Mouse (Mus musculus) limb, embryonic 13.5 days (tissue): ENCODE data around the gene Ap3d1. TPM values are rescaled to one million over a fixed set of nuclear protein-coding genes. Genes with fewer than 3 reads are reported as not detected.

Experiments
- ATAC-seq: fragments of 200-750 bp; cut with Nextera tagmentation; 2 replicates; pipeline ENCODE4 v1.8.0; 2017; ENCODE audit warnings: low read depth, moderate number of reproducible peaks, moderate TSS enrichment; ENCODE audit not compliant: low FRiP score
- H3K27ac ChIP-seq: fragments of 300-500 bp; sonication (generic); 2 replicates; pipeline ENCODE4 v1.5.1; 2015; ENCODE audit warnings: inconsistent platforms, mild to moderate bottlenecking, moderate library complexity
- H3K27me3 ChIP-seq: fragments of 300-500 bp; sonication (generic); 2 replicates; pipeline ENCODE4 v1.6.1; 2015; ENCODE audit warnings: mild to moderate bottlenecking, inconsistent platforms
- H3K36me3 ChIP-seq: fragments of 300-500 bp; sonication (generic); 2 replicates; pipeline ENCODE4 v1.6.1; 2015; ENCODE audit warnings: inconsistent platforms, mild to moderate bottlenecking, moderate library complexity
- H3K4me1 ChIP-seq: fragments of 300-500 bp; sonication (generic); 2 replicates; pipeline ENCODE4 v1.6.1; 2015; ENCODE audit warnings: inconsistent platforms
- H3K4me2 ChIP-seq: fragments of 300-500 bp; sonication (generic); replicated peaks from 2 replicates; pipeline ENCODE4 v1.6.1; 2015; ENCODE audit warnings: inconsistent platforms, mild to moderate bottlenecking, moderate library complexity
- H3K4me3 ChIP-seq: fragments of 300-500 bp; sonication (generic); 2 replicates; pipeline ENCODE4 v1.5.1; 2015; ENCODE audit warnings: moderate library complexity, mild to moderate bottlenecking, inconsistent platforms
- H3K9ac ChIP-seq: fragments of 300-500 bp; sonication (generic); 2 replicates; pipeline ENCODE4 v1.6.1; 2015; ENCODE audit warnings: mild to moderate bottlenecking, inconsistent platforms
- H3K9me3 ChIP-seq: fragments of 300-500 bp; sonication (generic); 2 replicates; pipeline ENCODE4 v1.6.1; 2016; ENCODE audit warnings: inconsistent platforms
- WGBS: fragments of 180-500 bp; shearing (Covaris S2); methylation state at CpG from one replicate; pipeline ENCODE4 v1.1.7; 2015; 5-methylcytosine and 5-hydroxymethylcytosine counted together
- polyA plus RNA-seq: library from polyadenylated mRNA; unstranded; fragments of >200 nt; fragmentation: Nextera tagmentation; extraction: Ambion mirVana; gene quantifications from 2 replicates; pipeline ENCODE4 v1.2.1, GENCODE M21; 2015

Ap3d1 gene
- polyA plus RNA-seq, 1 experiment from 2014 or later: 80.0 TPM

DNA sequence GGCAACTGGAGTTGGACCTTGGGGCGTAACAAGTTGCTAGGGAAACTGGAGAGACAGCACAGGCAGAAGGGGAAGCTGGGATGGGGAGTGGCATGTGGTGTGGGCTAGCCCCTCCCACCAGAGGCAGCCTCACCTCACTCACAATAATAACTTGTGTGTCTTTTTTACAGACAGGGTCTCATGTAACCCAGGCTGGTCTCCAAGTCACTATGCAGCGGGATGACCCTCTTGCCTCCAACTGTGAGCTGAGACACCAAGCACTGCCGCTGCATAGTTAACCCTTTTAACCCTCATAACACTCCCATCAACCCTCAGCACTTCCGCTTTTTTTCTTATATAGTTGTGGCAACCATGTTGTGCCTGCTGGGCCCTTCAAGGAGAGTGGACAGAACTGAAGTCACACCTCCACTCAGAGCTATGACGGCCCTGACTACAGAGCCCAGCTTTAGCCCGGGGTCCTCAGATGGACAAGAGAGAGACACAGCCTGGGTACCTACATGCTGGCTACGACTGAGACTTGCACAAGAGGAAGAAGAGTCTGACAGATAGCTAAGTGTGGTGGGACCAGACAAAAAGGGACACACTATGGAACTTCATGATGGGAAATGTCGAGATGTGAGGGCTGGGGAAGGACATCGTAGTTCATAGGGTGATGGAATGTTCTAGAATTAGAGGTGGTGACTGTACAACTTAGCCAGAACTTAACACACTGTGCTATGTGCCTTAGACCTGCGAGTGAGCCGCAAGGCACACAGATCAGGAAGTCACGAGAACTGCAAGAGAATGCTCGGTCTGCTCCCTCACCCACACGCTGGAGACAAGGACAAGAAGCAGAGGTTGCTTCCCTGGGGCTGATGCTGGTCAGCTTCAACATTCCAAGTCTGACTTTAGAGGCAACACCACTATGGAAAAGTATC is 49.6 kb downstream of the Ap3d1 start:
- Histone ChIP-seq H3K27me3 (no peaks in the 10 kb centered on the region), H3K4me2 (no peak overlapping the region), H3K27ac (no peak overlapping the region), H3K36me3 (peaks cover 68% of the 10 kb centered on the region), H3K9ac (no peak overlapping the region), H3K9me3 (no peaks in the 10 kb centered on the region), H3K4me3 (no peak overlapping the region), H3K4me1 (peaks cover 5% of the 10 kb centered on the region; the same call in 1 of the 2 replicates)
- no peak for ATAC-seq
- WGBS: 81% methylated on average over 14 of the region's 14 CpGs

- Histone ChIP-seq H3K4me1 (no peaks in the 10 kb centered on the region), H3K36me3 (peaks cover 88% of the 10 kb centered on the region), H3K9ac (no peak overlapping the region), H3K4me2 (no peak overlapping the region), H3K4me3 (no peak overlapping the region), H3K9me3 (no peaks in the 10 kb centered on the region), H3K27me3 (no peaks in the 10 kb centered on the region), H3K27ac (no peak overlapping the region)
- ATAC-seq: peak; percentile 76
- WGBS: 44% methylated on average over 5 of the region's 5 CpGs
Measured at GRCm38 (mm10) chr10:80687850-80688249, 54.2 kb downstream of the Ap3d1 start.

GRCm38 (mm10) chr10:80686617-80687016 is 55.4 kb downstream of the Ap3d1 start:
- no peak for ATAC-seq
- H3K27me3 ChIP-seq: no peaks in the 10 kb centered on the region
- H3K4me1 ChIP-seq: no peaks in the 10 kb centered on the region
- H3K4me3 ChIP-seq: no peak overlapping the region
- no peaks in the 10 kb centered on the region for H3K9me3 ChIP-seq
- H3K4me2 ChIP-seq: no peak overlapping the region
- H3K9ac ChIP-seq: no peak overlapping the region
- 93% methylated on average over 3 of the region's 3 CpGs for WGBS
- H3K36me3 ChIP-seq: peaks cover 76% of the 10 kb centered on the region
- H3K27ac ChIP-seq: no peak overlapping the region

- no peaks in the 10 kb centered on the region for H3K9me3 ChIP-seq
- peaks cover under 1% of the 10 kb centered on the region; the same call in 1 of the 2 replicates for H3K4me1 ChIP-seq
- no peak overlapping the region for H3K4me3 ChIP-seq
- no peak overlapping the region for H3K4me2 ChIP-seq
- 81% methylated on average over 4 of the region's 4 CpGs for WGBS
- H3K27me3 ChIP-seq: no peaks in the 10 kb centered on the region
- no peak for ATAC-seq
- no peak overlapping the region for H3K9ac ChIP-seq
- peaks cover 60% of the 10 kb centered on the region for H3K36me3 ChIP-seq
- H3K27ac ChIP-seq: no peak overlapping the region
Measured at GRCm38 (mm10) chr10:80684984-80685383, 57.1 kb downstream of the Ap3d1 start.

DNA sequence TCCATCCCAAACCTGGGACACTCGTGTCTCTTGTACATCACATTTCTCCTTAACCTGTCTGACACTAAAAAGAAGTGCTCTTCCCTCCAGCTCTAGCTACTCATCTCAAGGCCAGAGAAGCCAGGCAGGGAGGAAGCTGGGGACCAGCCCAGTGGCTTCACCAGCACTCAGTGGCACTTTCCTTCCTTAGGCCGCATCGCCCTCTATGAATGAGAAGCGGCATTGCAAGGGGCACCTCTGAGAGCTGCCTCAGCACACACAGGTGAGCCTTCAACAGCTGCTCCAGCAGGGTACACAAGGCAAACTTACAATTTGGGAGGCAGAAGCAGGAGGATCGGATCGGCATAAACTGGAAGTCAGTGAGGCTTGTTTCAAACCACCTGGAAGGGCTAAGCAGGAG is 57.9 kb downstream of the Ap3d1 start:
- Histone ChIP-seq H3K4me1 (peaks cover 8% of the 10 kb centered on the region), H3K27ac (no peak overlapping the region), H3K9me3 (no peaks in the 10 kb centered on the region), H3K36me3 (peaks cover 52% of the 10 kb centered on the region), H3K4me2 (no peak overlapping the region), H3K27me3 (no peaks in the 10 kb centered on the region), H3K9ac (no peak overlapping the region), H3K4me3 (no peak overlapping the region)
- ATAC-seq: no peak
- 53% methylated on average over 6 of the region's 6 CpGs for WGBS

GRCm38 (mm10) chr10:80683647-80684046 is 58.4 kb downstream of the Ap3d1 start:
- no peak for ATAC-seq
- 90% methylated on average over 1 of the region's 1 CpGs for WGBS
- Histone ChIP-seq H3K9ac (no peak overlapping the region), H3K27me3 (no peaks in the 10 kb centered on the region), H3K4me3 (no peak overlapping the region), H3K27ac (no peak overlapping the region), H3K4me1 (peaks cover 13% of the 10 kb centered on the region), H3K36me3 (peaks cover 47% of the 10 kb centered on the region), H3K9me3 (no peaks in the 10 kb centered on the region), H3K4me2 (no peak overlapping the region)

DNA sequence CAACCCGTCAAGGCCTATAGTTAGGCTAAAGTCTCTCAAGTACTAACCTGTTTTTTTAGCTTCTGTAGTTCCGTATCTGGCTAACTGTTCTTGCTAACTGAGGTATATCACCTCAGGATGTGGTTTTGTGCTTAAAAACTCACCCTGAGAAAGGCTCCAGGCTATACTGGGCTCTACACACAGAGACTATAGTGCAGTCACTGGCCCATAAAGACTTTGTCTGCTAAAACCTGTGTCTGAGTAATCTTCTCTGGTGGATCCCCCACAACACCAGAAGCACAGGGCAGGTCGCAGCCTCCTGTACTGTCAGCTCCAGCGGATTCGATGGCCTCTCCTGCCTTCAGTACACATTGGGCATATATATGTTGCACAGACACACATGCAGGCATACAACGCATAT is 60.1 kb downstream of the Ap3d1 start:
- peaks cover 37% of the 10 kb centered on the region for H3K36me3 ChIP-seq
- H3K27me3 ChIP-seq: no peaks in the 10 kb centered on the region
- no peak overlapping the region for H3K9ac ChIP-seq
- no peak overlapping the region for H3K4me2 ChIP-seq
- no peak overlapping the region for H3K4me3 ChIP-seq
- no peak for ATAC-seq
- 94% methylated on average over 6 of the region's 6 CpGs for WGBS
- H3K4me1 ChIP-seq: peaks cover 30% of the 10 kb centered on the region
- H3K27ac ChIP-seq: no peak overlapping the region
- no peaks in the 10 kb centered on the region for H3K9me3 ChIP-seq

- H3K9ac ChIP-seq: no peak overlapping the region
- H3K27me3 ChIP-seq: no peaks in the 10 kb centered on the region
- ATAC-seq: no peak
- H3K9me3 ChIP-seq: no peaks in the 10 kb centered on the region
- H3K36me3 ChIP-seq: peaks cover 20% of the 10 kb centered on the region
- 88% methylated on average over 2 of the region's 2 CpGs for WGBS
- no peak overlapping the region for H3K4me2 ChIP-seq
- H3K4me1 ChIP-seq: peaks cover 32% of the 10 kb centered on the region
- no peak overlapping the region for H3K4me3 ChIP-seq
- H3K27ac ChIP-seq: no peak overlapping the region
Measured at GRCm38 (mm10) chr10:80680260-80680696, 61.8 kb downstream of the Ap3d1 start.

GRCm38 (mm10) chr10:80679556-80680259 is 62.4 kb downstream of the Ap3d1 start:
- no peak for ATAC-seq
- H3K4me1 ChIP-seq: peaks cover 38% of the 10 kb centered on the region
- H3K4me3 ChIP-seq: no peak overlapping the region
- H3K36me3 ChIP-seq: peaks cover 15% of the 10 kb centered on the region
- no peak overlapping the region for H3K4me2 ChIP-seq
- WGBS: 50% methylated on average over 9 of the region's 9 CpGs
- H3K9ac ChIP-seq: no peak overlapping the region
- peak overlapping the region; percentile 99; the same call in 1 of the 2 replicates for H3K27ac ChIP-seq
- H3K27me3 ChIP-seq: no peaks in the 10 kb centered on the region
- H3K9me3 ChIP-seq: no peaks in the 10 kb centered on the region

DNA sequence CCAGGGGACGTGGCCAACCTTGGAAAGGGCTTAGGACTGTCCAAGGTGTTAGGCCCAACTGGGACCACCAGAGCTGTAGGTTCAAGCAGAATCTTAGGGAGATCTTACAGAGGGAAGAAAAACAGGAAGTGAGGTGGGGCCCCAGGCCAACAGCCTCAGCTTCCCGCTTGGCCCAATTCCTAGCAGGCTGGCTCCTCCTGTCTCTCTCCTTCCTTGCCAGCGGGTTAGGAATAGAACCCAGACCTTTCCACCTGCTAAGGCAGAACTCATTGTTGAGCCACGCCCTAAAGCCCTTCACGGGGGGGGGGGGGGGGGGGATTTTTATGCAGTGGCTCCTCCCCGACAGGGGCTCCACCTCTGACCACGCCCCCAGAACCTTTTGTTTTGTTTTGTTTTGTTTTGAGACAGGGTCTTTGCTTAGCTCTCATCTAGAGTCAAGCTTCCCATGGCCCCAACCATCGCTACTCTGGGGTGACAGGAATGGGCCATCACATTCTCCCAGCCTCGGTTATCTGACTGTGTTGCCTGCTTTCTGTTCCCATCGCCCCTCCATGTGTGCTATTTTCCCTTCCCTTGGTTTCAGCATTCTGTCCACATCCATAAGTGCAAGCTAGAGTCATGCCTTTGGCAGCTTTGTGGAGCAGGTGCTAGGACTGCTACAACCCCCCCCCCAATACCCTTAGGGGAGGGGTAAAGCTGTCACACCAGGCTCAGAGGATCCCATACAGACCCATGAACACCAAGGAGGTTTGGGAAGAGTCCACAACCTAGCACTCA is 63.3 kb downstream of the Ap3d1 start:
- H3K27me3 ChIP-seq: no peaks in the 10 kb centered on the region
- peak overlapping the region; percentile 83 for H3K4me2 ChIP-seq
- peaks cover 14% of the 10 kb centered on the region for H3K36me3 ChIP-seq
- no peaks in the 10 kb centered on the region for H3K9me3 ChIP-seq
- peak overlapping the region; percentile 82; the same call in 1 of the 2 replicates for H3K9ac ChIP-seq
- H3K27ac ChIP-seq: peak overlapping the region; percentile 99
- 62% methylated on average over 9 of the region's 10 CpGs for WGBS
- no peak for ATAC-seq
- no peak overlapping the region for H3K4me3 ChIP-seq
- peaks cover 47% of the 10 kb centered on the region for H3K4me1 ChIP-seq

- H3K4me2 ChIP-seq: peak within 1 kb of the TSS; percentile 83
- H3K9me3 ChIP-seq: no peaks in the 10 kb centered on the region
- H3K27me3 ChIP-seq: no peaks in the 10 kb centered on the region
- WGBS: 22% methylated on average over 8 of the region's 8 CpGs
- H3K4me1 ChIP-seq: peaks cover 55% of the 10 kb centered on the region
- peak within 1 kb of the TSS; percentile 98 for H3K4me3 ChIP-seq
- ATAC-seq: no peak
- peak within 1 kb of the TSS; percentile 82 for H3K9ac ChIP-seq
- H3K36me3 ChIP-seq: peaks cover 12% of the 10 kb centered on the region
- H3K27ac ChIP-seq: peak within 1 kb of the TSS; percentile 99
Measured at GRCm38 (mm10) chr10:80677942-80678436, 64.1 kb downstream of the Ap3d1 start, which contains the start of gene Mknk2. TSS of gene Mknk2 (minus strand) at chr10:80678112.
